Mouse (Mus musculus) natural killer cell, adult 2 months (primary cell): ENCODE measurements around the gene Rps15.
A peak's percentile ranks its signal among the peaks of the same experiment; 100 is the strongest.
"Not testable (repeated sequence)": the region's sequence is repeated elsewhere in the genome, so short reads cannot be mapped to it uniquely, and the experiment has no call there.

Source experiments
- DNase-seq, 2 experiments: peaks; one replicate each; pipeline ENCODE4 v3.0.0; 2022; ENCODE audit warnings: low spot score in 2 of 2

Gene Rps15

GRCm38 (mm10) chr10:80292251-80293146 lies at the start of gene Rps15:
TSS of gene Rps15 (plus strand) at chr10:80292453.
- peak; percentile 92 to 95 for DNase-seq

- no peak for DNase-seq
These were observed 49.6 kb upstream of the Rps15 start for GRCm38 (mm10) chr10:80242607-80243006.

- peak in 1 of 2 experiments; percentile 45 for DNase-seq
These were observed 47.4 kb upstream of the Rps15 start for GRCm38 (mm10) chr10:80244791-80245399.

- DNase-seq = peak; percentile 45 to 72
These were observed 46.7 kb upstream of the Rps15 start for GRCm38 (mm10) chr10:80245600-80245999.

GRCm38 (mm10) chr10:80247849-80248248 lies 44.4 kb upstream of the Rps15 start:
- DNase-seq = no peak

- DNase-seq = not testable (repeated sequence)
These were observed 43.8 kb upstream of the Rps15 start for GRCm38 (mm10) chr10:80248437-80248836.

GRCm38 (mm10) chr10:80248971-80249640 lies 43.1 kb upstream of the Rps15 start, which contains the start of gene Ndufs7:
TSS of gene Ndufs7 (plus strand) at chr10:80249121.
- peak; percentile 97 to 98 for DNase-seq

- DNase-seq = no peak
These were observed 42.2 kb upstream of the Rps15 start for GRCm38 (mm10) chr10:80250059-80250458.

GRCm38 (mm10) chr10:80250573-80250972 lies 41.7 kb upstream of the Rps15 start:
- no peak for DNase-seq

GRCm38 (mm10) chr10:80252011-80252410 lies 40.2 kb upstream of the Rps15 start:
- DNase-seq = no peak

- DNase-seq = no peak
These were observed 39.6 kb upstream of the Rps15 start for GRCm38 (mm10) chr10:80252493-80253274.

GRCm38 (mm10) chr10:80253551-80253950 lies 38.7 kb upstream of the Rps15 start:
- DNase-seq = no peak

GRCm38 (mm10) chr10:80254331-80255297 lies 37.6 kb upstream of the Rps15 start:
- no peak for DNase-seq

GRCm38 (mm10) chr10:80255881-80256535 lies 36.2 kb upstream of the Rps15 start:
- no peak for DNase-seq

- DNase-seq = no peak
These were observed 34.3 kb upstream of the Rps15 start for GRCm38 (mm10) chr10:80257936-80258335.

- no peak for DNase-seq
These were observed 33.3 kb upstream of the Rps15 start for GRCm38 (mm10) chr10:80258752-80259462.

GRCm38 (mm10) chr10:80259463-80259805 lies 32.8 kb upstream of the Rps15 start:
- DNase-seq = no peak

- no peak for DNase-seq
These were observed 32.2 kb upstream of the Rps15 start for GRCm38 (mm10) chr10:80259861-80260641.
